Mouse (Mus musculus) heart, postnatal 0 days (tissue): Measurements from ENCODE around the gene Hist1h2ag. TPM values are rescaled to one million over a fixed set of nuclear protein-coding genes. Genes with fewer than 3 reads are reported as not detected.
"Not testable (repeated sequence)": the region's sequence is repeated elsewhere in the genome, so short reads cannot be mapped to it uniquely, and the experiment has no call there.

Experiments
- ATAC-seq: fragments of 200-750 bp; cut with Nextera tagmentation; 2 replicates; pipeline ENCODE4 v1.8.0; 2017; ENCODE audit warnings: low read depth, moderate number of reproducible peaks, moderate library complexity; ENCODE audit not compliant: insufficient read depth
- DNase-seq: peaks from one replicate; pipeline ENCODE4 v3.0.0-alpha.2; 2016; ENCODE audit warnings: low spot score
- H3K27ac ChIP-seq: fragments of 300-500 bp; sonication (generic); 2 replicates; pipeline ENCODE4 v1.5.1; 2014; ENCODE audit warnings: low read depth, mild to moderate bottlenecking
- H3K27me3 ChIP-seq: fragments of 300-500 bp; sonication (generic); 2 replicates; pipeline ENCODE4 v1.6.1; 2014; ENCODE audit warnings: low read length, mixed read lengths; ENCODE audit not compliant: control insufficient read depth, insufficient read depth
- H3K36me3 ChIP-seq: fragments of 300-500 bp; sonication (generic); replicated peaks from 2 replicates; pipeline ENCODE4 v1.6.1; 2014; ENCODE audit warnings: low read length, mixed read lengths; ENCODE audit not compliant: control insufficient read depth, insufficient read depth
- H3K4me1 ChIP-seq: fragments of 300-500 bp; sonication (generic); 2 replicates; pipeline ENCODE4 v1.6.1; 2014; ENCODE audit warnings: antibody characterized with exemption; ENCODE audit not compliant: control insufficient read depth, insufficient read depth
- H3K4me2 ChIP-seq: fragments of 300-500 bp; sonication (generic); 2 replicates; pipeline ENCODE4 v1.6.1; 2014; ENCODE audit warnings: low read depth, mild to moderate bottlenecking, low read length, moderate library complexity
- H3K4me3 ChIP-seq: fragments of 300-500 bp; sonication (generic); 2 replicates; pipeline ENCODE4 v1.5.1; 2014; ENCODE audit warnings: low read depth, low read length
- H3K9ac ChIP-seq: fragments of 300-500 bp; sonication (generic); replicated peaks from 2 replicates; pipeline ENCODE4 v1.6.1; 2014; ENCODE audit warnings: low read depth, low read length, mixed read lengths
- H3K9me3 ChIP-seq: fragments of 300-500 bp; sonication (generic); replicated peaks from 2 replicates; pipeline ENCODE4 v1.6.1; 2016; ENCODE audit warnings: low read length; ENCODE audit not compliant: control insufficient read depth
- CTCF ChIP-seq: IDR thresholded peaks from 2 replicates; pipeline ENCODE4 v1.5.1; 2016; ENCODE audit warnings: antibody characterized with exemption, control low read depth, low read depth
- EP300 ChIP-seq: IDR thresholded peaks from 2 replicates; pipeline ENCODE4 v1.6.1; 2016; ENCODE audit warnings: antibody characterized with exemption, low read depth
- WGBS: fragments of 180-500 bp; shearing (Covaris S2); extraction: QIAGEN DNeasy Blood & Tissue Kit; methylation state at CpG from one replicate; pipeline ENCODE4 v1.1.7; 2014; 5-methylcytosine and 5-hydroxymethylcytosine counted together
- polyA plus RNA-seq: library from polyadenylated mRNA; unstranded; fragments of >200 nt; fragmentation: Nextera tagmentation; extraction: Ambion mirVana; gene quantifications from 2 replicates; pipeline ENCODE4 v1.2.1, GENCODE M21; 2015
- total RNA-seq: library from RNA; depleted of rRNA; stranded (reverse); fragments of >200 nt; gene quantifications from 2 replicates; pipeline ENCODE4 v1.2.3, GENCODE M21; 2014; ENCODE audit warnings: low replicate concordance

The Hist1h2ag gene
- total and polyA plus RNA-seq, 2 experiments from 2014 or later = 7.6 to 658 TPM

DNA sequence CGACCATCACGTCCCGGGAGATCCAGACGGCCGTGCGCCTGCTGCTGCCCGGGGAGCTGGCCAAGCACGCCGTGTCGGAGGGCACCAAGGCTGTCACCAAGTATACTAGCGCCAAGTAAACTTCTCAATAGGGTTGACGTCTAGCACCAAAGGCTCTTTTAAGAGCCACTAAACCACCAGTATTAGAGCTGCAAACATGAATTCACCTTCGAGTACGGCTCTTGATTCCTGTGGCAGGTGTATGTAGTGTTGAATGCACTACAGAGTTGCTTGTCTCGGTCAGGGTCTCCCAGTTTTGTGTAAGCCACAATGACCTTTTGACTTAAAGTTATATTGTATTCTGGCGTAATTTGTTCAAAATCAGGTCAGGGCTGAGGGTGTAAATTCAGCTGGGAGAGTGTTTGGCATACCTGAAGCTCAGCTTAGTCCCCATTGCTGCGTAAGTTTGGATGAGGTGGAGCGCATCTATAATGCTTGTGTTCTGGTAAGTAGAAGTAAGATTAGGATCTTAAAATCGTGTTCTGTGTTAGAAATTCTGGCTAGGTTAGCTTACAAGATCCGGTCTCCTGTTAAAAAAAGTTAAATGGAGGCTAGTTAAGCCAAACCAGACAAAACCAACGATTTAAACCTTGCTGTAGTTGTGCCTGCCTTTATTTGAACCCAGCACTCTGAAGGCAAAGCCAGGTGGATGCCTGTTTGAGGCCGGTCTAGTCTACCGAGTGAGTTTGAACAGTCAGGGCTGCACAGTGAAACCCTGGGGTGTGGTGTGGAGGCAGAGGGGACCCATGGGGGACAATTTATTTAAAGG lies 6.4 kb downstream of the Hist1h2ag start:
- ATAC-seq = peak; percentile 28
- no peaks in the 10 kb centered on the region for H3K9me3 ChIP-seq
- H3K4me3 ChIP-seq = peak overlapping the region; percentile 47
- TF ChIP-seq EP300 (no peak), CTCF (no peak)
- H3K4me2 ChIP-seq = peak overlapping the region; percentile 54
- no peak overlapping the region for H3K9ac ChIP-seq
- WGBS = 6% methylated on average over 20 of the region's 23 CpGs
- H3K36me3 ChIP-seq = no peaks in the 10 kb centered on the region
- peaks cover 19% of the 10 kb centered on the region; the same call in 1 of the 2 replicates for H3K4me1 ChIP-seq
- H3K27ac ChIP-seq = peak overlapping the region; percentile 55
- H3K27me3 ChIP-seq = no peaks in the 10 kb centered on the region
- no peak for DNase-seq

DNA sequence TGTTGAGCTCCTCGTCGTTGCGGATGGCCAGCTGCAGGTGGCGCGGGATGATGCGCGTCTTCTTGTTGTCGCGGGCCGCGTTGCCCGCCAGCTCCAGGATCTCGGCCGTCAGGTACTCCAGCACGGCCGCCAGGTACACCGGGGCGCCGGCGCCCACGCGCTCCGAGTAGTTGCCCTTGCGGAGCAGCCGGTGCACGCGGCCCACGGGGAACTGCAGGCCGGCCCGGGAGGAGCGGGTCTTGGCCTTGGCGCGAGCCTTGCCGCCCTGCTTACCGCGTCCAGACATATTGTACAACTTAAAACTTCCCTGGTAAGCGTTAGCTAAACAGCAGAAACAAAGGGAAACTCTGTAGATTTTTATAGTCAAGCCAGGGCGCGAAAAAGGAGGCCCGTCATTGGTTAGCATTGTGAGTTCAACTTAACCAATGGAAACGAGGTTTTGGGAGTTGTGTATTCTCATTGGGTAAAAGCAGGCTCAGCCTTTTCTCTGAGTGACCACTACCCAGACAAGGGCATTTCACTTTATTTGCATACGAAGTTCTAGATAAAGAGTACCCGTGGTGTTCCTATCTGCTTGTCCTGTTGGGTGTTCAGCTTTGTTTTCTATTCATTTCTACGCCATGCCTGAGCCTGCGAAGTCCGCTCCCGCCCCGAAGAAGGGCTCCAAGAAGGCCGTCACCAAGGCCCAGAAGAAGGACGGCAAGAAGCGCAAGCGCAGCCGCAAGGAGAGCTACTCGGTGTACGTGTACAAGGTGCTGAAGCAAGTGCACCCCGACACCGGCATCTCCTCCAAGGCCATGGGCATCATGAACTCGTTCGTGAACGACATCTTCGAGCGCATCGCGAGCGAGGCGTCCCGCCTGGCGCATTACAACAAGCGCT lies 7.2 kb downstream of the Hist1h2ag start, which contains the start of the genes Hist1h2ah and Hist1h2bk:
Gene Hist1h2ah, minus strand, starts transcription at position 302 of the 882 bp plus-strand sequence.
Gene Hist1h2bk, plus strand, starts transcription at position 604 of the 882 bp plus-strand sequence.
- WGBS = under 1% methylated on average over 18 of the region's 69 CpGs

DNA sequence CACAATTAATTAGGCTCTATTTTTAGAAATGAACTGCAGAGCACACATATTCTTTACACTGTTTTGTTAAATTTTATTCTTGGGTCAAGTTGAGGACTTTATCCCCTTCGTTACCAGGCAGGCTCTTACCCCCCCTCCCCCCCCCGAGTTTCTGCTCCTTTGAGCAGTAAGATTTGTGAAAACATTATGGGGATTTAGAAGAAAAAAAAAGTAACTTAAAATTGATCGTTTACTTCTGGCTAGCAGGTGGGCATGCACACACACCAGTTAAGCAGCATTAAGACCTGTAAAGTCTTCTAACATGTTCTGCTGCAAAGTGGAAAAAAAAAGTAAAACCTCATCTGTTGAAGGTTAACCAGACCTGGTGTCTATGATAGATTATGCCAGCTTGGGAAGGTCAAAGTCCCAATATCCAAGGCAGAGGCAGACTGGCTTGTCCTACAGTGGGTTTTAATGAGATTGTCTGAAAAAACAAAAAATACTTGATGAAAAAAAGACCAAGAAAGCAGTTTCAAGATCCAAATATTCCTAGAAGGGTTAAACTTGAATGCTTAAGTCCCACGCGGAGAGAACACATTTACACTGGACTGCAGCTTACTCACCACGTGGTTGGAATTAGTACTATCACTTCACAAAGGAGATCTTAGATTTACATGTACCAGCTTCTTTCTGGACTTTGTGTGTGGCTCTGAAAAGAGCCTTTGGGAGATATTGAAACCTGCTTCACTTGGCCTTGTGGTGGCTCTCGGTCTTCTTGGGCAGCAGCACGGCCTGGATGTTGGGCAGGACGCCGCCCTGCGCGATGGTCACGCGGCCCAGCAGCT lies 8.1 kb downstream of the Hist1h2ag start:
- peaks cover 8% of the 10 kb centered on the region; the same call in 1 of the 2 replicates for H3K4me1 ChIP-seq
- H3K4me2 ChIP-seq = peak overlapping the region; percentile 52
- H3K36me3 ChIP-seq = no peaks in the 10 kb centered on the region
- H3K4me3 ChIP-seq = peak overlapping the region; percentile 47
- H3K9me3 ChIP-seq = no peaks in the 10 kb centered on the region
- peak overlapping the region; percentile 55; the same call in 1 of the 2 replicates for H3K27ac ChIP-seq
- H3K27me3 ChIP-seq = no peaks in the 10 kb centered on the region
- DNase-seq = no peak
- WGBS = 3% methylated on average over 12 of the region's 14 CpGs
- no peak; the same call in 1 of the 2 replicates for ATAC-seq
- TF ChIP-seq CTCF (no peak), EP300 (no peak)
- H3K9ac ChIP-seq = peak overlapping the region; percentile 52

More for the DNA sequence above, 7.2 kb downstream of the Hist1h2ag start, which contains the start of the genes Hist1h2ah and Hist1h2bk:
- peak within 1 kb of the TSS; percentile 64 for H3K27ac ChIP-seq
- peak; percentile 47; the same call in 1 of the 2 replicates for TF ChIP-seq EP300
- H3K9me3 ChIP-seq, H3K27me3 ChIP-seq, H3K36me3 ChIP-seq: not testable (repeated sequence)
- H3K4me1 ChIP-seq = peaks cover 15% of the 10 kb centered on the region; the same call in 1 of the 2 replicates
- DNase-seq = peak; percentile 96
- H3K4me2 ChIP-seq = peak within 1 kb of the TSS; percentile 63
- peak; percentile 96 for ATAC-seq
- peak within 1 kb of the TSS; percentile 47 for H3K4me3 ChIP-seq
- peak within 1 kb of the TSS; percentile 52 for H3K9ac ChIP-seq

DNA sequence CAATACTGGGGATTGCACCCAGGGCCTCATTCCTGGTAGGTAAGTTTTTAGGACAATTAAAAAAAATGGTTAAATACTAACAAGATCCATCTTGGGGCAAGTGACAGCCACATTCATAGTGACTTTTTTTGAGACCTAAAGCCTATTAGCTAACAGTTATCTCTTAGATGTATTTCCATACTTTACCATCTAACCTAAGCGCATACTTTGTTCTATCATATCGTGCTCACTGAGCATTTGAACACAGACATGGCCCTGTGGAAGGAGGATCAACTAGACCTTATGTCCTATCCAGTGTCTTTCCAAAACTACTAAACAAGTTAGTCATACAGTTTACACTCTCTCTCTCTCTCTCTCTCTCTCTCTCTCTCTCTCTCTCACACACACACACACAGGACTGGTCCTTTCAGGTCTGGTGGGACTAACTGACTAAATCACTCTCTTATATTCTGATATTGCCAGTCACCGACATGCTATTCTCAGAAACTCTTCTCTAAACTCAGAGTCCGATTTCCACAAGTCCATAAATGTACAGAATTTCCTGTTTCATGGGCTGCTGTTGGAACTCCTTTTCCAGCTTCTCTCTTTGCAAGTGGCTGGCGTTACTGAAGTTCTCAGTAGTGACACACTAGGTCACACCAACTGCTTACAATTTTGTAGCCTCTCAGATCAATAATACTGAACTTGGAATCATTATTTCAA lies 8.9 kb downstream of the Hist1h2ag start:
- H3K4me3 ChIP-seq = no peak overlapping the region
- no peaks in the 10 kb centered on the region for H3K9me3 ChIP-seq
- H3K27ac ChIP-seq = no peak overlapping the region
- 52% methylated on average over 5 of the region's 5 CpGs for WGBS
- ATAC-seq (no peak), DNase-seq (no peak)
- peaks cover 8% of the 10 kb centered on the region; the same call in 1 of the 2 replicates for H3K4me1 ChIP-seq
- peak overlapping the region; percentile 52; the same call in 1 of the 2 replicates for H3K4me2 ChIP-seq
- H3K9ac ChIP-seq = no peak overlapping the region
- TF ChIP-seq EP300 (no peak), CTCF (no peak)
- H3K27me3 ChIP-seq = no peaks in the 10 kb centered on the region
- no peaks in the 10 kb centered on the region for H3K36me3 ChIP-seq
